Mouse (Mus musculus) liver, adult (tissue): ENCODE results near the gene Sorbs2.

Experiments used
- GATA4 ChIP-seq: IDR thresholded peaks from 2 replicates; pipeline ENCODE4 v1.6.1; 2014; ENCODE audit warnings: mild to moderate bottlenecking, low read length; ENCODE audit not compliant: insufficient replicate concordance

Gene Sorbs2

DNA sequence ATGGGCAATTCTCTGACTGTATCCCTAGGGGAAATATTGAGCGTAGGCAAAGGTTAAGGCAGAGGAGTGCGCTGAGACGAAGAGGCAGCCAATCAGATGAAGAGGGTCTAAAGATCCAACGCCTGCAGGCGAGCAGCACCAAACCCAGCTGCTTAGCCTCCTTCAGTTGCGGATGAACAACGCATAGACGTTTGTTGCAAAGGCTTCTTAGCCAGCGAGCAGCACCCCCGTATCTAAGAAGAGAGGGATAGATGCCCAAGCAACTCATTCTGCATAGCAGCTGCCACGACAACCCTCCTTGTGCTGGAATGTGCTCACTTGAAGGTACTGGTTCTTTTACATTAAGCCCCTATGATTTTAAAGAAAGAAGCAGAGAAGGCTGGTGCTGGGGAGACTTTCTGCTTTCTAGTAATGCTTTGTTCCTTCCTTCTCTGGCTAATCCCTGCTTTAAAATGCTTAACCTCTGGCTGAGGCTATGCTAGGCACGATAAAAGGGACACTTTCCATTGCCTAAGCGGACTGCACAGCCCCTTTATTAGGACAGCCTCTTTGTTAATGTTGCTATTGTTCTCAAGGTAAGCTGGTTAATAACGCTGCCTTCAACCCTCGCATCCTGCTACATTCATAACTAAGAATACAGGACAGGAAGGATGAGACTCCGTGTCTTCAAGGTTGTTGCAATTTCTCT, at the start of gene Sorbs2:
Gene Sorbs2, plus strand, starts transcription at position 155 of the 688 bp plus-strand sequence.
- TF ChIP-seq GATA4 = no peak

DNA sequence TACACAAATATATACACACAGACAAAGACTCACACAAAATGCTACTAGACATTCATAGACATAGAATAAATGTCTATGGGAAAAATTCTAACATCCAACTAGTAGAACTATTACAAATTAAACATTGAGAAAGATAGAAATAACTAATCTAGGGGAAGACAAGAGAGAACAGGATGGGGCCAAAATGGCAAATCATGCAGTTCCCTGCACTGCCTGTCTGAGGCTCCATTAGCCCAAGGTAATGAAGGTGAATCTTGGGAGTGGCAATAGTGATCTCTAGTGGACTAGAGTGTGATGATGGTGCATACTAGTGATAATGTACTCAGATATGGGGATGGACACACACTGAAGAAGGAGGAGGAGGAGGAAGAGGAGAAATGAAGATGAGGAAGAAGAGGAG, 49.7 kb upstream of the Sorbs2 start:
- TF ChIP-seq GATA4 = no peak

DNA sequence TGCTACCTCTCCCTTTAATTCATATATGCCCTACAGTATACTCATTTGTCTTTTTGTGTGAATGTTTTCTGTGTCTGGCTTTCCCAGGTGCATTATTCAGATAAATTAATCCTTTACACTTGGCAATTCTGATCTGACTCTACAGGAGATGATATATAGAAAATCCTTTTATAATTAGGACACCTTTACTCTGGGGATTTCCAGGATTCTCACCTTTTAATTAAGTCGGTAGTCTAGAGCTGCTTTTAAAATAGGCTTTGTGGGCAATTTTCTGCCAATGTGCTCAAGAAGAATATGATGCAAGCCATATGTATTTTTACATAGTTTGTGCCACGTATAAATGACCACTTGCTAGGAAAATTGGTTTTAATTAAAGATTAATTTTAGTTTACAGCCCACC, 38.6 kb upstream of the Sorbs2 start:
- no peak for TF ChIP-seq GATA4

DNA sequence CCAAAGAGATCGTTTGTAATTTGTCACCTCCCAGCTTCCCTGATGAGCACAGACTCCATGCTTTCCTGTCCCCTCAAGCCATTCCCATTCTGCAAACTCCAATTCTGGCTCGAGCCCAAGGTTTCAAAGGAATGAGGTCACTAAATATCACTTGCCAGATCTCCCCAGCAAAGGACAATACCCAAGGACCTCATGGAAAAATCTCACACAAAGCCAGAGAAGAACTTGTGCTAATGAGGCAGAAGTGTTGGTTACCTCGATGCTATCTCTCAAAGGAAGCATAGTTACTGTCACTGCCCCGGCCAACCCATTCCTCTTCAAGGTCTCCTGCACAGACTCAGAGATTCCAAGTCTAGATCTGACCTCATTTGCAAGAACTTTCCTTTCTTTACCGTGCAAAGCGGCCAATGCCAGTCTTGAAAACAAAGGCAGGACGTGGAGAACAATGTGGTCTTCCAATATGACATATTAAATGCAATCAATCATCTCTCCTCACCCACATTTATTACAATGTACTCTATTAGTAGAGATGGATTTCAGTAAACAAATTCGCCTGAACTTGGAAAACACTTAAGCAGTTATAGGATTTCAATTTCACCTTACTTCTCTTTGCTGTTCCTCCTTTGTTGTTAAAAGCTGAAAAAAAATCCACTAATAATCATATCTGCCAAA, 37.9 kb upstream of the Sorbs2 start:
- no peak for TF ChIP-seq GATA4

DNA sequence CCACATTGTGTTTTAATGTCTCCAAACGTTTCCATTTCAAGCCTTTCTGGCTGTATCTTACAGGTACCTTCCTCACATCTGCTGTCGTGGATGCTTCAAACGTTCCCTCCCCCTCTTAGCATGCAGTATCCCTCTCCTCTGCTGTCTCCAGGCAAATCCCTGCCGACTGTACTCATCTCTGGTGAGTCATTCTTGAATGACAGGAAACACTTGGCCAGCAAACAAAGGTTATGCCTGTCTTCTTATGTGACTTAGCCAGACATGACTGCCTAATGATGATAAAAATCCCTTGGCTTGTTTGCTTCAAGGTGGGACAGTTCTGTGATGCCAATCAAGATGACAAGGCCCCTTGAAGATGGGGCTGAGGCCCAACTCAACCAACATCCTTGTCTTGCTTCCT, 26.7 kb upstream of the Sorbs2 start:
- no peak for TF ChIP-seq GATA4

DNA sequence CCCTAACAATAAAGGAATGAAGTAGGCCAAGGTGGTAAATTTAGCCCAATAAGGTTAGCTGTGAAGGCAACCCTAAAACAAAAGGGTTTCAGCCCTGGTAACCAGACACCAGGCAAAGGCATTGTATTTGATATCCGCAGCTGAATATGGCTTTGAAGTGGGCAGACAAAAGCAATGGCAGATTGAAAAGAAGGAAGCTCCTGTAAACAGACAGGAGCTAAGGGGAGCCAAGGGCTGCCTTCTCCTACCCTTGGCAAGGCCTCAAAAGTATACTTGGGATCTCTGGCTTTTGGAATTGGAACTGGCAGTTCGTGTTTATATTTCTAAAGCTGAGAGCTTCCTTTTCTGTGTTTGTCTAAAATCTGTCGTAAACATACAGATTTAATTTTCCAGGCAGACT, 21.3 kb upstream of the Sorbs2 start:
- TF ChIP-seq GATA4 = no peak

GRCm38 (mm10) chr8:45503971-45504370, 3.6 kb upstream of the Sorbs2 start:
- TF ChIP-seq GATA4 = no peak

GRCm38 (mm10) chr8:45506376-45506775, 1.2 kb upstream of the Sorbs2 start:
- TF ChIP-seq GATA4 = no peak

DNA sequence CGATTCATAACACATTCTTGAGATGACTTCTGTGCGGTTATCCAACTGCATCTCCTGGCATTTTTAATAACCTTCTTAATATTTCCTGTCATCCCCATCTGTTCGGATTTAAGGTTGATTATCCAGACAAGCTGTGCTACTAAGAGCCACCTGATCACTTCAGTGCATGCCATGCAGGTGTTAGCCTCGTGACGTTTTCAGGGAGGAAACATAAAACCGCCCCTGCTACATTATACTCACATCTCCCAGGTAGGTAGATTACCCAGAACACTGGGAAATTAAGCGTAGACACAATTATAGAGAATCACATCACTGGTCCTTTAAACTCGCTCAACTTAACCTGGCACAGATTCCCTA, 333 bp upstream of the Sorbs2 start:
- TF ChIP-seq GATA4 = no peak

DNA sequence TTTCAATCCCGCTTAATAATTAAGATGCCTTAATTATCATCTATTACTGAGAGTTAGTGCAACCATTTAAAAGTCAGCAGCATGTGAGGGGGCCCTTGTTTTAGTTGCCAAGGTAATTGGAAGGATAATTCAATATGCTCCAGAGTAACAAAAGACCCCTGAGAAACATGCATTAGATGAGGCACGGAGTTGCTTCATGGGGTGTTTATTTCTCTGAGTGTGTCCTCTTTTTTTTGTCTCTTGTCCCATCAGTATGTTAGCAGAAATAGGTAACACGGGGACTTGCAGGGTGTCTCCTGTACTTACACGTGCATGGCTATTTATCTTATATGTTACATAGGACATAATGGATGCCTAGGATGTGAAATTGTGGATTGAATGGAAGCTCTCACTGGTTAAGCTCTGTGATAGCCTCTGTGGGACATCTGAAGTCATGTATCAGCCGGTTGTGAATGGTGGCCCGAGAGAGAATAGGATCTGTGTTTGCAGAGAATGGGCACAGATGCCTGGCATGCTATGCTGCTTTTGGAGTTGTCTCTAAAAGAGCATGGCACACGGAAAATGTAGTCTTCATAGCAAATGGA, 1.0 kb downstream of the Sorbs2 start:
- no peak for TF ChIP-seq GATA4

DNA sequence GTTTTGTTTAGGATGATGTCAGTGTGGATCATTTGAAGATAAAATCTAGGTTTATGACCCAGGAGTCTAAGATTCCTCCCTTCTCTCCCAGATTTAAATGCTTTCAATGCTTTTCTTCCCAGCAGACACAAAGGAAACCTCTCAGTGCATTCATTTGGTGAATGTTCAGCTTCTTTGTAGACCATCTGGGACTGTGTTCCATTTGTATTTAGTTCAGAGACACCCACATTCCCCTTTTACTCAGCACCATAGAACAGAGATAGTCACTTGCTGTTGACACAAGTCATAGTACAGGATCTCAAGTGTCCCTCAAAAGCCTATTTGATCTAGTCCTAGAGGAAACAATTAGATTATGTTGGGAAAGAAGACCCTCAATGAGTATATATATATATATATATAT, 4.8 kb downstream of the Sorbs2 start:
- no peak for TF ChIP-seq GATA4

DNA sequence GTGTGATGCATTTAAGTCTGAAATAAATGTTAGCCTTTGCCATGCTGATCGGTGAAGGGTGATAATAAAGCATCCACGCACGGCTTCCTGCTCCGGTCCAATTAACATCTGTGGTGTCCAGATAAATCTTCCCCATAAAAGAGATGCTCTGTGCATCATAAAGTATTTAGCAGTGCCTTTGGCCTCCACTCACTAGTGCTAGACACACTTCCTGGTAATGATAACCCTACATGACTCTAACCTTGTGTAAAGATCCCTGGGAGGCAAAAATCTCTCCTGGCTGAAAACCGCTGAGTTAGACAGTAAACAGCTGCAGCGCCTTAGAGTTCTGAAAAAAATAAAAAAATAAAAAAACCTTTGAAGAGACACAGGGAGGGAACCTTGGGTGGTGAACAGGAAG, 14.0 kb downstream of the Sorbs2 start:
- TF ChIP-seq GATA4 = no peak

- TF ChIP-seq GATA4 = no peak
Observed at GRCm38 (mm10) chr8:45527708-45528107, 20.1 kb downstream of the Sorbs2 start.

GRCm38 (mm10) chr8:45528890-45529289, 21.3 kb downstream of the Sorbs2 start:
- TF ChIP-seq GATA4 = no peak

GRCm38 (mm10) chr8:45536578-45536977, 29.0 kb downstream of the Sorbs2 start:
- TF ChIP-seq GATA4 = no peak

GRCm38 (mm10) chr8:45540513-45540912, 32.9 kb downstream of the Sorbs2 start:
- no peak for TF ChIP-seq GATA4
